Mouse (Mus musculus) adrenal gland, postnatal 25 days (tissue): Measurements from ENCODE around the gene Ephx1. TPM values are rescaled to one million over a fixed set of nuclear protein-coding genes. Genes with fewer than 3 reads are reported as not detected.
"Not testable (repeated sequence)": the region's sequence is repeated elsewhere in the genome, so short reads cannot be mapped to it uniquely, and the experiment has no call there.

Source experiments
- DNase-seq: peaks from one replicate; pipeline ENCODE4 v3.0.0; 2021; ENCODE audit warnings: mixed read lengths
- long read RNA-seq: library from polyadenylated mRNA; stranded (forward); transcript quantifications from one replicate; pipeline ENCODE4 v2.0.0, GENCODE M21; 2021
- total RNA-seq: library from RNA; stranded (reverse); gene quantifications from 2 replicates; pipeline ENCODE4 v1.2.3, GENCODE M21; 2021

The Ephx1 gene
- 95.7 and 112 TPM in 2 replicates for total RNA-seq
- long read RNA-seq, transcript Ephx1-201 (9 exons, 1,741 nt) = major isoform, 172 of 209 reads
- long read RNA-seq, partial matches to known transcripts = 25 of 209 reads
- long read RNA-seq, other reads (novel, unspliced or antisense) = 11 of 209 reads

DNA sequence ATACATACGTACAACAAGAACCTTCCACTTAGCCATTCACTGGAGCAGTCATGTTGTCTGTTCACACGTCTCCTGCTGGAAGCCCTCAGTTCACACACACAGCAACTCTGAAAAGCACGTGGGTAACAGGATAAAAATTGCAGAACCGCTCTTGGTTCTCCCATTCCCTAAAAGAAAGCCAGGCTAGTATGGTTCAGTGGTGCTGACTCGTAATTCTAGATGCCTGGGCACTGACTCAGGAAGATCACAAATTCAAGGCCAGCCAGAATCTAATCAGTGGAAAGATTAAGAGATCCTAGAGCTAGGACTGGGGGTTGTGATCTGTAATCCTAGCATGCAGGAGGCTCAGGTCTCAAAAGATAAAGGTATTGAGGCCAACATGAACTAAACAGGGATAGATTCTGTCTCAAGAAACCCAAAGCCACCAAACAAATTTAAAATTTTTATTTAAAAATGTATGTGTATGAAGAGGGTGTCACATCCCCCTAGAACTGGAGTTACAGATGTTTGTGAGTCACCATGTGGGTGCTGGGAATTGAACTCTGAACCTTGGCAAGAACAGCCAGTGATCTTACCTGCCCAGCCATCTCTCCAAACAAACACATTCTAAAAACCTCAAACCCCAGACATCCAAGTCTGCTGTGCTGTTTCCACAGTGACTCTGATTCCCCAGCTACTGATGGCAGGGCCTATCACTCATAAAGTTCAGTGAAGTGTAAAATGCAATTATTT, at the start of gene Ephx1:
TSS of gene Ephx1 (minus strand) at position 149 of the 732 bp plus-strand sequence.
- DNase-seq = no peak

DNA sequence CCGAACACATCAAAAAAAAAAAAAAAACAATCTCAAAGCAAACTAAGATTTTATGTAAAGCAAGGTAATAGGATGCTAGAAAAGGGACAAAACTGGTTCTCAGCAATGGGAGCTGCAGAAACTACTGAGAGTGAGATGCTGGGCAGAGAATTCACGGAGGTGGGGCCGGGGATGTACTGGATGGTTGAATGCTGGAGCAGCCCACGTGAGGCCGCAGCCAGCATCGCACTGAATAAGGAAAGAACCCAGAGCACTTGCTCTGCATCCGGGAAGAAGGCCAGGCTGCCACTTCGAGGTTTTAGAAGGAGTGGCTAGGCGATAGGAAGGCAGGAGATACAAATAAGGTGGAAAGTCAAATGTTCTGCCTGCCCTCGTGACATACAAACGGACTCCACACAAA, 49.0 kb upstream of the Ephx1 start:
- no peak for DNase-seq

DNA sequence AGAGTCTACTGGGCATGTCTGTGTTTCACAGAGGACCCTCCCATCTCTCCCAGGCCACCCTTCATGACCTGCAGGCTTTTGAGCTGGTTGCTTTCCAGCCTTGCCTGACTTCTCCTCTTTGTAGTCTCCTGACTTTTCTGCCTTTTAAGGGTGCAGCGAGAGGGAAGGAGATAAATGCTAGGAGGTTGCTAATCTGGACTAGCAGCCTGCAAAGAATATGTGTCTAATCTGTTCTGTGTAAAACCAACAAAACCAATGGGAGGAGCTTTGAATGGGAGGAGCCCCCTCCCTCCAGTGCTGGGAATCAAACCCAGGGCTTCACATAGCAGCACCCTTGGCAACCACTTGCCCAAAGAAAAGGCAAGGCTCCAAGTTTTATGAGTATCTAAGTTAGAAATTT, 47.6 kb upstream of the Ephx1 start:
- DNase-seq = no peak

DNA sequence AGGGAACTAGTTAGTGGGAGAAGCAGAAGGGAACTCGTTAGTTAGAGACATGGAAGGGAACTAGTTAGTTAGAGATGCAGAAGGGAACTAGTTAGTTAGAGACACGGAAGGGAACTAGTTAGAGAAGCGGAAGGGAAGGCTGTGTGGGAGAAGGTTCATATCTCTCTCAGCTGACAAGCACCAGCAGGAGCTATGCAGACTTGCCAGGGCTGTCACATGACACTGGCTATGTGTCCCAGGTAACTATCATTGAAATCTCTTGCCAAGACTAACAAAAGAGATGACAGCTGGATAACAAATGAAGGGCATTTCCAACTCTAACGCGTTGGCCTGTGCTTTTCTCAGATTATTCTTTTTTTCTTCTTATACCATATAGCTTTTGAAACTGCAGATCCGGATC, 43.9 kb upstream of the Ephx1 start:
- DNase-seq = no peak

DNA sequence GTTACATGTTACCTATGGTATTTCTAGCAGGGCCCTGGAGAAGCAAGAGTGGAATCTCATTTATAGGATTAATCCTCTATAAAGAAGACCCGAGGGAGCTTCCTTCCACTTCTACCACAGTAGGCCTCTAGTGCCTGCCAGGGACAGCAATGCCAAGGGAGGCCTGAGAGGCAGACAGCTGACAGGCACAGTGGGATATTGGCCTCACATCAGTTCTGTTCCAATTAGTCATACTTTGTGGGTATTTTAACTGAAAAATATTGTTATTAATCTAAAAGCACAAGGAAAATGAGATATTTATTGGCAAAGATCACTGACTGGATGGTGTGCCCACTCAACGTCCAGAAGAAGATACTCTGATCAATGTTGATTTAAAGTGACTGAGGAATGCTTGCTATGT, 43.3 kb upstream of the Ephx1 start:
- DNase-seq = no peak

DNA sequence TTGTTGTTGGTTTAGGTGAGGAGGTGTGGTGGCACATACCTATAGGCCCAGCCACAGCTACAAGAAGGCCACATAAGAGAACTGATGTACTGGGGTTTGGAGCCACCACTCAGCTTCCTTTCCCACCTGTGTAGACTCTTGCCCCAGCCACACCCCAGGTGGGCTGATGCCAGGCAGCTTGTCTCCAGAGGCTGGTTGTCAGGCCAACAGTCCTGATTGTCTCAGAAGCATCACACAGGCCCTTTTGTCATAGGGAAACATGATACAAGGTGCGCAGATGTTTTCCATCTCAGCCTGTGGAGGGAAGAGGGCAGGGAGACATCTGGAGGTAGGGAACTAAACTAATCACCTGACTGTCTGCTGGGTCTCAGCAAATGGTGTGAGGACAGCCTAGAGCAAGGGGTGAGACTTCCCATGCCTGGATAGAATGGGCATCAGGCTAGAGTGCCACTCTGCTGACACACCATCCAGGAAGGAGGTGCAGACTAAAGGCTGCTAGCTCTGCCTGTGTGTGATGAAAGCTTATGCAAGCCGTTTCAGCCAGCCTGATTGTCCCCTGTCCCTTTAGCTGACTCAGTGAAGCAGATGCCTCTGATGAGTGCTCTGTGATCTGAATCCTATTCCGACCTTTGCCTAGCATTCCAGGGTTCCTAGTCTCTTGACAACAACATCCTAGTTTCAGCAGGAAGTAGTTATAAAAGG, 41.2 kb upstream of the Ephx1 start:
- no peak for DNase-seq

DNA sequence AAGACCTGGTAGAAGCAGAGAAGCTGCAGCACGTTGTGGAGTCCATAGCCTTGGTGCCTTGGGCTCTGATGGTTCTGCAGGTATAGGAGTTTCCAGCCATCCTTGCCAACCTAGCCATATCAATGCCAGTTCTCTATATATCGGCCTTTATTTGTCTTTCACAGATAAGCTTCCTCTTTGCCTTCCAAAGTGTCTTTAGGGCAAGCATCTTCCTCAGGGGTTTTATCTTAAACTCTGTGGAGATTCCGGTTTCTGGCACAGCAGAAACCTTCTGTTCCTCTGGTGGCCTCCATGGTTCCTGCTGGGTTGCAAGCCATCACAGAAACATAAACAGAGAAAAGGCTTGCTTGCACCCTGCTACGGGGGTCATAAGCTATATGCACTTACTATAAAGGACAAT, 32.2 kb upstream of the Ephx1 start:
- no peak for DNase-seq

DNA sequence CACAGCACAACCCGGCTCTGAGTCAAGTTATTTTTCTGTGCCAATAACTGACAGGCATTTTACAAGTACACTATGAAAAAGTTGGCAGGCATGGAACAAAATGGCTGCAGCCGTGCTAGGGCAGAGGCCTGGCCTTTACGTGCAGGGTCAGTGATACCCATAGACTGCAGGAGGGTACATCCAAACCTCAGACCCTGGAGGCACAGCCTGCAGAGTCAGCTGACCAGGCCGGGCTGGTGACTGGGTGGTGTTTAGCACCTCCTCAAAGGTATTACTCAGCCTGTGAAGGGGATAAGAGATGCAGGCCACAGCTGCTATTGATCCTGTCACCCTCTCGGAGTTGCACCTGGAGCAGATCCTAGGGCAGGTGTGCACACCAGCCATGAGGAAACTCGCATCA, 30.2 kb upstream of the Ephx1 start, which contains the start of gene 9130409I23Rik:
TSS of gene 9130409I23Rik (plus strand) at position 301 of the 400 bp plus-strand sequence.
- DNase-seq = no peak

DNA sequence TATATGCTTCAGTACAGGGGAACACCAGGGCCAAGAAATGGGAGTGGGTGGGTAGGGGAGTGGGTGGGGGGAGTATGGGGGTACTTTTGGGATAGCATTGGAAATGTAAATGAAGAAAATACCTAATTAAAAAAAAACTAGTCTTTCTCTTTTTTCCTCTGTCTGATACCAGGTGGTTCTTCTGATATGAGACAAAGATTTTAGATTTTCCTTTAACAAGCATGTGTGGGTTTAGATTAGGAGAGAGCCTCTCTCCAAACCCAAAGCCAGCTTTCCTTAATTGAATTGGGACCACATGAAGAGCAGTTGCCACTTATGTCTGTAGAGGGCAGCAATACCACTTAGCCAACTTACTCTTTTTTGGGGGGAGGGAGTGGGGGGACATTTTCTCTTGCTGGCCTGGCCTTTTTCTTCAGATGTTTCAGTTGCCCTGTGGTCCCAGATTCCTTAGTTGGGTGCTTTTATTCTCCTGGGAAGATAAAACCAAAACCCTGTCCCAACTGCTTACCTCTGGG, 28.7 kb upstream of the Ephx1 start:
- DNase-seq = no peak

DNA sequence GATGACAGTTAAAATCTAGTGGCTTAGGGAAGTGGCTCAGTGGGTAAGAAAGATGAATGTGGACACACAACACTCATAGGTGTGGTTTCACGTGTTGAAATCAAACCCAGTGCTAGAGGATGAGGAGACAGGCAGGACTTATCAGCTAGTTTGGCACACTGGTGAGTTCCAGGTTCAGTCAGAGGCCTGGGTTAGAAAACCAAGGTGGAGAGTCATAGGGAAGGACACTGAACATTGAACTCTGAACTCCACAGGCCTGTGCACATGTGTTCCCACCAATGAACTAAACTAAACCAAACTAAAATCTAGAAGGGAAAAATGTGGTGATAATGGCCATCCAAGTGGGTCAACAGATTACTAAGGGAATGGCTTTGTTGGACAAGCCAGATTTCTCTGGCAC, 26.8 kb upstream of the Ephx1 start:
- no peak for DNase-seq

DNA sequence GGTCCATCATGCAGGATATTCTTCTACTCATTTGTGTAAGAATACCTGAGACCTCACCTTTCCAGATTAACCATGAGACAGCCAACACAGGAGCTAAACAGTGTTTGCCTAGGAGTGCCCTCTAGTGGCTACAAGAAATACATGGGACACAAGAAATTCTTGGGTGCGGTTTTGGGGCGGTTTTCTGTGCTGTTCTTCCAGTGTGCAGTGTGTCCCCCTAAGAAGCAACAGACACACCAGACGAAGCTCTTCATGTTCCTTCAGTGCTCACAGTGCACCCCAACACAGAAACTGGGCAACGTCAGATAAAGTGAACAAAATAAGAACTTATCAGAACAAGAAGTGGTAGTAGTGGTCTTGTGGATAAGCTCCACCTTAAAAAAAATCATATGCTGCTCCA, 18.9 kb upstream of the Ephx1 start:
- no peak for DNase-seq

DNA sequence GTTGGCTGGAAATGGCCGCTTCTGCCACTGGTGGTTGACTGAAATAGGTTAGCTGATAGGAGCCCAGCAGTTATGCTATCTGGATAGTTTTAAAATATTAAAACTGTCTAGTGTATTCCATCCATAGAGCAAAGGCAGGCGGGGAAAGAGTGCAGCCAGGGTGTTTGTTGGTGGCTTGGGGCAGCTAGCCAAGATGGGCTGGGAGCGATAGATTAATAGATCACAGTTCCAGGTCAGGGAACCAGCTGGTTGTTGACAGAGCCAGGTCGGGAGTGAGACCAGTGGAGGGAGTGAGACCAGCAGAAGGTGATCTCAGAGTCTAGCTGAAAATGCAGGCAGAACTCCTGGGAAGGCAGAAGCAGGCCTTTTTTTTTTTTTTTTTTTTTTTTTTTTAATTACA, 16.9 kb upstream of the Ephx1 start:
- DNase-seq = no peak

DNA sequence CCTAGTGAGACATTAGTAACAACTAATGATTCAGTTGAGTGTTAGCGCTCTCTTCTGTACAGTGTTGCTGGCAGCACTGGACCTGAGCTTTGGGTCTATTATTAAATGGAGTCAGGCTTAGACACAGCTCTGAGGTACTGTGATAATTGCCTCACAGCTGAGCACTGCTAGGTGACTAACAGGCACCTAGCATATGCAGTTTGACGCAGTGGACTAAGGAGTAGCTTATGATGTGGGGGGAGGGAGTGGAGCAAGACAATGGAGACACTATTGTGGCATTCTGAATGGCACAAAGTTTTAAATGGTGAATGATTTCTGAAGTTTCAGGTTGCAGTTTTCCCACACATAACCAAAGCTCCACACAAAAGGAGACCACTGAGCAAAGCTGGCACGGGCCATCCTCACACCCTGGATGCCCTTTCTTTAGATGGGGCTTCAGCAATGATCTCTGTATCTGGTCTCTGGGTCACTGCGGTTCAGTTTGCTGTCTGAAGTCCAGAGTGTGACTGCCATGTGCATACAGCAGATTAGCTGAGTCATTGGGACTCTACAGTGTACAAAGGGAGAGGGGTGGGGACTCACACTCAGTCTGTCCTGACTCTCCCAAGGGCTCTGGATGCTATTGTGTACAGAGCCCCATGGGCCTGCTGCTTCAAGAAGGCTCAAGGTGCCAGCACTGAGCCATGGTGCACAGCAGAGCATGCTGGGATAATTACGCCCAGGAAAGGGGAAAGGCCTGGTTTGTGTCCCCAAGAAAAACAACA, 14.5 kb upstream of the Ephx1 start:
- DNase-seq = not testable (repeated sequence)

DNA sequence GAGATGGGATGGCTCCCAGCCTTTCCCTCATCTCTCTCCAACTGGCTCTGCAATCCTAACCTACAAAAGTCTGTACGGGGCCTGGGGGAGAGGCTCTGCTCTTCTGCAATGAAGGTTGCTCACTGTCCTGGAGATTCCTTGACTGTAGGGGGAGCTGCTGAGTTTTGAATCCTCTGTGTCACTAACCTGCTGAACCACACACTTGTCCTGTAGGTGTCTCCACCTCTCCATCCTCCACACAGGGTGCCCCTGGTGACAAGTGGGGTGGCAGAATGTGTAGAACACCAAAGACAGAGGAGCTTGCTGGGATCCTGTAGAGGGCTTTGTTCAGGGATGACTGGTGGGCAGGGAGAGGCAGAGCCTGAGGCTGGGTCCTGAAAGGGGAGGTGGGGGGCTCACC, 1.6 kb upstream of the Ephx1 start:
- no peak for DNase-seq

DNA sequence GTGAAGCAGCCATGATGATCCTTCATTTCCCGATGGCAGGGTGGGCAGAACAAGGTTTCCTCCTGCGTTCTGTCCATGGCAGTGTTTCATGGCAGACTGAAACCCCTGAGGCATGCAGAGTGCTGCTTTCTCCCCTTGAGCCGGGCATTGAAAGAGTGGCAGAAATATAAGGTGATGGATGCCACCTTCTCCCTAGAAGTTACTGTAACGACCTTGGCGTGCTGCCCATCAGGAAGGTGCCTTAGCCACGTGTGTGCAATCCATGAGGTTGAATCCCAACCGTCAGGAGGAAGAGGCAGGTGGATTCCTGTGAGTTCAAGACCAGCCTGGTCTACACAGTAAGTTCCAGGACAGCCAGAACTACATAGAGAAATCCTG, 773 bp upstream of the Ephx1 start:
- DNase-seq = no peak

DNA sequence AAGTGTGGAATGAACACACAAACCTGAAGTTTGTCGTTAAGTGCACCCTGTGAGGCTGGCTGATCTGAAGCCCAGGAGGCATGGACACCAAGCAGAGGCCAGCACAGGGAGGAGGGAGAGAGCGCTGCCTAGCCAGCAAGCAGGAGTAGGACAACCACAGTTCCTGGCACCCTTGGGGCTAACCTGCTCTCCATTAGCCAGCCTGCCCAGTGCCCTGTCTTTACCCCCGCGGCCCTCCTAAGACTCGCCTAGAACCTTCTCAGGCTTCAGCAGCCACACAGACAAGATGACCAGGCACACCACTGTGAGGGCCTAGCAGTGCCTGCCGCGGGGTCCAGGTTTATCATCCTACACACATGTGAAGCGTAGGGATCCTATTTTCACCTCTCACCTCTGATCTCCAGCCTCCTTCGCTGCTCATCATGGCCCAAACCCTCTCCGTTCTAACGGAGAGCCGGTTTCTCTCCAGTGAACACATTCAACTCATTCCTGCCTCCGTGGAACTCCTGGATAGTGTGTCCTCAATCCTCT, 2.7 kb downstream of the Ephx1 start:
- DNase-seq = no peak

DNA sequence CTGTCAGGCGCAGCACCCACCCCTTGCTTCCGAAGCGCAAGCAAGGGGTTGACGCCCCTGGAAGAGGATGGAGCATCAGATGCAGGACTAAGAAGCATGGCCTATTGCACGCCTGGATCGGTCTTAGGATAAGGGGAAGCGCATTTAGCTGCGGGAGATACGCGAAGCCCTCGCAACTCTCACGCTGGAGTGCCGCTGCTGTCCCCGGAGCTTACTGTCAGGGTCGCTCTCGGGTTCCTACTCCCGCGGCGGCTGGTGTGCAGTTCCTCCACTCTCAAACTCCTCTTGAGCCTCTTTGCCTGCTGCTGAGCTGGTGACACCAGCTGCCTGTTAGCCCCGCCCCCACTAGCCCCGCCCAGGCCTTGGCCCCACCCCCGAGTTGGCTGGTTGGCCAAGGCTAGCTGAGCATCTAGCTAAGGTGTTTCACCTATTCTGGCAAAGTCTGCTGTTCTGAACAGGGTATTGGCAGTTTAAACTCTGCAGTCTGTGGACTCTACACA, 3.4 kb downstream of the Ephx1 start:
- peak; percentile 85 for DNase-seq

DNA sequence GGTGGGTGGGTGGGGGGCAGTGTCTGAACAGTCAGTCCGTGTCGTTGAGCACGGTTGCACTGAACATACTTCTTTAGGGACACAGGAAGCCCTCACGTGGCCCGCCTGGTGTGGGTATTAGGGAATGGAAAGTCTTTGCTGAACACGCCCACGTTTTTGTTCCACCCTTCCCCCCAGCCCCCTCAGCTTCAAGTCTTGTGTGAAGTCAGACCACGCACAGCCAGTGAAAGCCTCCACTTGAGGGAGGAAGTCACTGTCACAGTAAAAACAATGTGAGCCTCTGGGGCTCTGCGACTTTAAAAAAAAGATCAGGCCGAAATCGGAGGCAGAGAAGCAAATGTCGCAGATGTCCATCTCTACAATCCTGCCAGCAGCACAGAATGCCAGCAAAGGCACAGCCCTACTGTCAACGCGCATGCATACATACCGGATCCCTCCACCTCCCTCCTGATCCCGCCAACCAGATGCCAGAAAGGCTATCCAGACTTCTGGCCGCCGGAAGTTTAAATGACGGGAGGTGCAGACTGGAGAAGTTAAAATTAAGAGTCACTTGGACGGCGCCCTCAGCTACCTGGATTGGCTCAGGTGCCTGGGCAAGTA, 4.1 kb downstream of the Ephx1 start:
- peak; percentile 64 for DNase-seq

DNA sequence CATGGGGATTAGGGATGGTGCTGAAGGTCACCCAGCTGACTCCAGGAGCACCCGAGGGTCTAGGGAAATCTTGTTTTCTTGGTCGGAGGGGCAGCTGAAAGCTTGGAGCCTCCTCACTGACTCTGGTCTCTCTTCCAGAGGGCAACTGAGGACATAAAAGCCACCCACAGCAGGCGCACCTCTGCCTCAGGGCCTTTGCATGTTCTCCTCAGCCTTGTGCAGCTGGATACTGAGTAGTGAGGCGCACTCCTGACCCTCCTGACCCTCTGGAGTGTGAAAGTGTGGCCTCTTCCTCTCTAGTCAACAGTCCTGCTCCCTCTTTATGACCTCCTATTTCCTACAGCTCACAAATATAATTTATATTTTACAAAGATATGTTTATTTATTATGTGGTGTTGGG, 4.7 kb downstream of the Ephx1 start:
- DNase-seq = no peak

DNA sequence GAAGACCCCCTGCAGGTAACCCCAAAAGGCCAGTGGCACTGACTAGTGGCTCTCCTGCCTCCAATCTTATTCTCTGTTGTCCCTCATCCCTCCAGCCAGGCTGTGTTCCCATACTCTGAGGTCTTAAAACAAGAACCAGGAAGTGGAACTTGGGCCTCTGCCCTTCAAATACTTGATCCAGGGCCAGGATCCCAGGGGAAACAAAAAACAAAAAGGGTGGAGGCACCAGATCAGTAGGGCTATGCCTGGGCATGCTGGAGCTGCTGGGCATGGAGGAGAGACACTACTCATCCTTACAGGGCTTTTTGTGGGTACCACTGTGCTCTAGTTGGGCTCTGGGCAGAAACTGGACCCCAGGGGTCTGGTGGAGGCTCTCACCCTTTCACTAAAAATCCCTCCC, 5.1 kb downstream of the Ephx1 start:
- DNase-seq = peak; percentile 50

DNA sequence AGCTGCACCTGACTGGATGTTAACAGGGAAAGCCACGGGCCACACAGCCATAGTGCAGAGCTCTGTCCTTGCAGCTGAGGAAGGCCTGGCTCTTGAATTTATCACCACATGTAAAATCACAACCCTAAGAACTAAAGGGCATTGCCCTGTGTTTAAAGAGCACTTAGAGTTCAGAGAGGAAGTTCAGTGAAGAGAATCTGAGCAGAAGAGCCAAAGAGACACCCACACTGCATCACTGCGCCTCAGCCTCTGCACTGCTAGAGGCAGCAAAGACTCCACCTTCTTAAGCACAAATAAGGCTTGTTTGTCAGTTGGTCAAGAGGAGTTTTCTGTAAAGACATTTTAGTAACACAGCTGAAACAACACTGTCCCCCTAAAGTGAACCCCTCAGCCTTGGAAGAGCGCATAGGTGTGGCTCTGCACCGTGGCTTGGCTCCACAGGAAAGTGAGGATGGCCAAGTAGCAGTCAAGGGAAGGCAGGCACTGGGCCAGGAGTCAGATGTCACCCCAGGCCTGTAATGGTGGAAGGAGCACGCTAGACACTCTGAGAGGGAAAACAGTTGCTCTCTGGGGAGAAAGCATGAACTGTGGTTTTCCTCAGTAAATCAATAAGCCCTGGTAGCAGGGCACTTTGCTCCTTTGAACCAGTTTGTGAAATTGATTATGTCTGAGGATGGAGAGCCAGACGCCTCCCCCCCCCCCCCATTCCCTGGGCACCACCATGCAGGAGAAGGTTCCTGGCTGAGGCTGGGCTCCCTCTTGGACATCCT, 5.8 kb downstream of the Ephx1 start:
- peak; percentile 55 for DNase-seq
